Mouse (Mus musculus) midbrain, embryonic 12.5 days (tissue): ENCODE data around the gene Igf2bp2. TPM values are rescaled to one million over a fixed set of nuclear protein-coding genes. Genes with fewer than 3 reads are reported as not detected.

Experiments used
- ATAC-seq: fragments of 200-750 bp; cut with Nextera tagmentation; 2 replicates; pipeline ENCODE4 v1.8.0; 2017; ENCODE audit warnings: low read depth, moderate TSS enrichment, moderate library complexity; ENCODE audit not compliant: low FRiP score
- H3K27ac ChIP-seq: fragments of 300-500 bp; sonication (generic); replicated peaks from 2 replicates; pipeline ENCODE4 v1.5.1; 2016; ENCODE audit warnings: mild to moderate bottlenecking
- H3K27me3 ChIP-seq: fragments of 300-500 bp; sonication (generic); 2 replicates; pipeline ENCODE4 v1.6.1; 2016; ENCODE audit warnings: mild to moderate bottlenecking
- H3K36me3 ChIP-seq: fragments of 300-500 bp; sonication (generic); 2 replicates; pipeline ENCODE4 v1.6.1; 2016
- H3K4me1 ChIP-seq: fragments of 300-500 bp; sonication (generic); 2 replicates; pipeline ENCODE4 v1.6.1; 2016
- H3K4me2 ChIP-seq: fragments of 300-500 bp; sonication (generic); replicated peaks from 2 replicates; pipeline ENCODE4 v1.6.1; 2016; ENCODE audit warnings: mild to moderate bottlenecking, moderate library complexity
- H3K4me3 ChIP-seq: fragments of 300-500 bp; sonication (generic); 2 replicates; pipeline ENCODE4 v1.5.1; 2016; ENCODE audit warnings: mild to moderate bottlenecking
- H3K9ac ChIP-seq: fragments of 300-500 bp; sonication (generic); replicated peaks from 2 replicates; pipeline ENCODE4 v1.6.1; 2016; ENCODE audit warnings: mild to moderate bottlenecking, moderate library complexity
- H3K9me3 ChIP-seq: fragments of 300-500 bp; sonication (generic); 2 replicates; pipeline ENCODE4 v1.6.1; 2016; ENCODE audit warnings: mild to moderate bottlenecking
- WGBS: fragments of 180-500 bp; shearing (Covaris S2); methylation state at CpG from one replicate; pipeline ENCODE4 v1.1.7; 2016; 5-methylcytosine and 5-hydroxymethylcytosine counted together
- polyA plus RNA-seq: library from polyadenylated mRNA; unstranded; fragments of >200 nt; fragmentation: Nextera tagmentation; extraction: Ambion mirVana; gene quantifications from 2 replicates; pipeline ENCODE4 v1.2.1, GENCODE M21; 2016

Igf2bp2 gene
- polyA plus RNA-seq = 72.5 and 77.2 TPM in 2 replicates

DNA sequence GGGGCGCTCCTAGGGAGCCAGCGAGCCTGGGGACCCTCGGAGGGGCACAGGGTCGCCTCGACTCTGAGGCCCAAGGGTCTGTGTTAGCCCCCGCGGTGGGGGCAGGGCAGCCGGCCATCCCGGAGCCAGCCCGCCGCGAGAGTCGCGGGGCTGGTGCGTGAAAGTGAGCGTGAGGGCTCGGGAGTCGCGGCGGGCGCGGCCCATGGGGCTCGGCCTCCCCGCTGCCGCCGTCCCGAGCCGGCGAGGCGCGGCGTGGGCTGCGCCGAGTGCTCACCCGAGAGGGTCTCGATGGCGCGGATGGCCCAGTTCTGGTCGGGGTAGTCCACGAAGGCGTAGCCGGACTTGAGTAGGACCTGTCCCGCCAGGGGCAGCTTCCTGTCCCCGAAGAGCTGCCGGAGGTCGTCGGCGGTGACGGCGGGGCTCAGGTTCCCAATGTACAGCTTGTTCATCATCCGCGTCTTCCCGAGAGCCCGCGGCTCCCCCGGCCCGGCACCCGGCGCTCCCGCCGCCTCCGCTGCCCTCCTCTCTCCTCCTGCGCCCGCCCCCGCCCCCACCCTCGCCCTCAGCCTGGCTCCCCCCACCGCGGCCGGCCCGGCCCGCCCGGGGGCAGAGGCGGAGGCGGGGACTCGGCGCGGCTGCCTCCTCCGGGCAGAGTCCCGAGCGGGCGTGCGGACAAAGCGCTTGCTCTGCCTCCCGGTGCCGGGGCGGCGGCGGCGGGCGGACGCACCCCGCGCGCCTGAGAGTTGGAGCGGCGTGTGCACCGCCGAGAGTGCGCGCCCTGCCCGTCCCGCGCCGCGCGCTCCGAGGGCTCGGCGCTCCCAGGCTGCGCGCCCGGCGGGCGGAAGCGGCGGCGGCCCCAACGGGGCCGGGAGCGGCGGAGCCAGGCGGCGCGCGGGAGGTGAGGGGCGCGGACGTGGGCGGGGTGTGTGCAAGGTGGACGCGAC is at the start of gene Igf2bp2:
Gene Igf2bp2 (minus strand): TSS at position 788 of the 944 bp plus-strand sequence.
- ATAC-seq = peak; percentile 73
- Histone ChIP-seq H3K27me3 (no peaks in the 10 kb centered on the region), H3K4me2 (peak within 1 kb of the TSS; percentile 84), H3K4me3 (peak within 1 kb of the TSS; percentile 84), H3K9me3 (no peaks in the 10 kb centered on the region), H3K4me1 (peaks cover 27% of the 10 kb centered on the region), H3K27ac (peak within 1 kb of the TSS; percentile 92), H3K9ac (peak within 1 kb of the TSS; percentile 96), H3K36me3 (no peaks in the 10 kb centered on the region)
- under 1% methylated on average over 78 of the region's 131 CpGs for WGBS

- ATAC-seq = no peak
- Histone ChIP-seq H3K4me2 (no peak overlapping the region), H3K9ac (no peak overlapping the region), H3K4me3 (no peak overlapping the region), H3K4me1 (no peaks in the 10 kb centered on the region), H3K27me3 (no peaks in the 10 kb centered on the region), H3K36me3 (no peaks in the 10 kb centered on the region), H3K27ac (no peak overlapping the region), H3K9me3 (no peaks in the 10 kb centered on the region)
- 87% methylated on average over 1 of the region's 1 CpGs for WGBS
These were observed 40.4 kb upstream of the Igf2bp2 start for GRCm38 (mm10) chr16:22203501-22203900.

GRCm38 (mm10) chr16:22201858-22202257 is 38.8 kb upstream of the Igf2bp2 start:
- 76% methylated on average over 3 of the region's 3 CpGs for WGBS
- no peak overlapping the region for H3K9ac ChIP-seq
- no peak overlapping the region for H3K4me2 ChIP-seq
- H3K27ac ChIP-seq = no peak overlapping the region
- ATAC-seq = no peak
- H3K4me1 ChIP-seq = no peaks in the 10 kb centered on the region
- H3K9me3 ChIP-seq = no peaks in the 10 kb centered on the region
- no peaks in the 10 kb centered on the region for H3K36me3 ChIP-seq
- H3K27me3 ChIP-seq = no peaks in the 10 kb centered on the region
- no peak overlapping the region for H3K4me3 ChIP-seq

- 48% methylated on average over 1 of the region's 1 CpGs for WGBS
- ATAC-seq = 0 out of 2 replicates have a peak, but pooled peaks have one; percentile 6
- Histone ChIP-seq H3K27me3 (no peaks in the 10 kb centered on the region), H3K4me3 (no peak overlapping the region), H3K36me3 (no peaks in the 10 kb centered on the region), H3K4me2 (no peak overlapping the region), H3K27ac (no peak overlapping the region), H3K9me3 (no peaks in the 10 kb centered on the region), H3K9ac (no peak overlapping the region), H3K4me1 (no peaks in the 10 kb centered on the region)
These were observed 37.4 kb upstream of the Igf2bp2 start for GRCm38 (mm10) chr16:22200476-22200875.

GRCm38 (mm10) chr16:22187366-22187765 is 24.3 kb upstream of the Igf2bp2 start:
- Histone ChIP-seq H3K27me3 (no peaks in the 10 kb centered on the region), H3K9ac (no peak overlapping the region), H3K9me3 (no peaks in the 10 kb centered on the region), H3K27ac (no peak overlapping the region), H3K4me3 (no peak overlapping the region), H3K4me1 (no peaks in the 10 kb centered on the region), H3K4me2 (no peak overlapping the region), H3K36me3 (no peaks in the 10 kb centered on the region)
- no peak for ATAC-seq
- 82% methylated on average over 12 of the region's 12 CpGs for WGBS

DNA sequence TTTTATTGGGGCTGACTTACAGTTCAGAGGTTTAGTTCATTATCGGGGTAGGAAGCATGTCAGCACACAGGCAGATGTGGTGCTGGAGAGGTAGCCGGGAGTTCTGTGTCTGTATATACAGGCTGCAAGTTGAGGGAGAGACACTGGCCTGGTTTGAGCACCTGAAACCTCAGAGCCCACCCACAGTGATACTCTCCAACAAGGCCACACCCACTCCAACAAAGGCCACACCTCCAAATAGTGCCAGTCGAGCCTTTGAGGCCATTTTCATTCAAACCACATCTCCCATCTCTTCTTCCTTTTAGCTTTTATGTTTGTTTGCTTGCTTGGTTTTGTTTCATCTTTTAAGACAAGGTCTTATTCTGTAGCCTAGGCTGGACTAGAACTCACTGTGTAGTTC is 22.3 kb upstream of the Igf2bp2 start:
- Histone ChIP-seq H3K36me3 (no peaks in the 10 kb centered on the region), H3K9ac (no peak overlapping the region), H3K4me1 (no peaks in the 10 kb centered on the region), H3K4me2 (no peak overlapping the region), H3K27ac (no peak overlapping the region), H3K4me3 (no peak overlapping the region), H3K27me3 (no peaks in the 10 kb centered on the region), H3K9me3 (no peaks in the 10 kb centered on the region)
- 89% methylated on average over 3 of the region's 3 CpGs for WGBS
- no peak for ATAC-seq

GRCm38 (mm10) chr16:22184113-22184512 is 21.0 kb upstream of the Igf2bp2 start:
- Histone ChIP-seq H3K27me3 (no peaks in the 10 kb centered on the region), H3K4me2 (no peak overlapping the region), H3K27ac (no peak overlapping the region), H3K9me3 (no peaks in the 10 kb centered on the region), H3K9ac (no peak overlapping the region), H3K36me3 (no peaks in the 10 kb centered on the region), H3K4me1 (no peaks in the 10 kb centered on the region), H3K4me3 (no peak overlapping the region)
- no peak for ATAC-seq
- 97% methylated on average over 5 of the region's 5 CpGs for whole genome bisulfite sequencing

DNA sequence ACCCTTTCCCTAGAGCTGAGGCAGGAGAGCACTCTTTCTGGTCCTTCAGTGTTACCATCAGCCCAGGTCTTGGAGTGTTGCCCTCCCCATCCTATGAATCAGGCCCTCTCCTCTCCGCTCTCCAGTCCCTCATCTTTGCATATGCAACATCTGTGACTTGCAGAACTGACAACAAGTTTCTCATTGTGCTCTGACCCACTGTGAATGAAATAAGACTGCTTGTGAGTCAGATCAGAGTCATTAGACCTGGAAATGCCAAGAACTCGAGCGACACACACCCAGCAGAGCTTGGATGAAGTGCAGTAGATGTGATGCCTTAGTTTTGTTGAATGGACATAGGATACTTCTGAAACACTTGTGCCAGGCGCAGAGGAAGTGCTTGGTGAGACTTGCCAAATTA is 19.2 kb upstream of the Igf2bp2 start:
- no peak for ATAC-seq
- Histone ChIP-seq H3K4me3 (no peak overlapping the region), H3K9me3 (no peaks in the 10 kb centered on the region), H3K4me2 (no peak overlapping the region), H3K4me1 (no peaks in the 10 kb centered on the region), H3K27me3 (no peaks in the 10 kb centered on the region), H3K36me3 (no peaks in the 10 kb centered on the region), H3K9ac (no peak overlapping the region), H3K27ac (no peak overlapping the region)
- WGBS = 89% methylated on average over 4 of the region's 4 CpGs

DNA sequence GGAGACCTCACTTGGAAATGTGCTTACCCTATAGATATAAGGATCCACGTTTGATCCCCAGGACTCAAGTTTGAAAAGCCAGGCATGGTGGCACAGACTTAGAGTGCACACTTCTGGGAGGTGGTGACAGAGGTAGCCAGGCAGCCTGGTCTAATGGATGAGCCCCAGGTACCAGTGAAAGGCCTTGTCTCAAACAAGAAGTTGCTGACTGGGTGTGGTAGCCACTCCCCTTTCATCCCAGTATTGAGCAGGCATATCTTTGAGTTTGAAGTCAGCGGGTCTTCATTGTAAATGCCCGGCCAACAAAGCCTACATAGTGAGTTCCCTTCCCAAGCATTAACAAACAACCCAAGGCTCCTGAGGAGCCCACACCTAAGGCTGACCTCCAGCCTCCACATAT is 15.7 kb upstream of the Igf2bp2 start:
- Histone ChIP-seq H3K9ac (no peak overlapping the region), H3K4me2 (no peak overlapping the region), H3K4me3 (no peak overlapping the region), H3K27ac (no peak overlapping the region), H3K36me3 (no peaks in the 10 kb centered on the region), H3K9me3 (no peaks in the 10 kb centered on the region), H3K4me1 (no peaks in the 10 kb centered on the region), H3K27me3 (no peaks in the 10 kb centered on the region)
- no peak for ATAC-seq
- WGBS = 79% methylated on average over 3 of the region's 3 CpGs

GRCm38 (mm10) chr16:22177999-22178398 is 14.9 kb upstream of the Igf2bp2 start:
- H3K4me1 ChIP-seq = no peaks in the 10 kb centered on the region
- no peak overlapping the region for H3K27ac ChIP-seq
- no peaks in the 10 kb centered on the region for H3K27me3 ChIP-seq
- no peak for ATAC-seq
- no peaks in the 10 kb centered on the region for H3K36me3 ChIP-seq
- H3K9me3 ChIP-seq = no peaks in the 10 kb centered on the region
- no peak overlapping the region for H3K9ac ChIP-seq
- 75% methylated on average over 2 of the region's 2 CpGs for WGBS
- no peak overlapping the region for H3K4me2 ChIP-seq
- H3K4me3 ChIP-seq = no peak overlapping the region

DNA sequence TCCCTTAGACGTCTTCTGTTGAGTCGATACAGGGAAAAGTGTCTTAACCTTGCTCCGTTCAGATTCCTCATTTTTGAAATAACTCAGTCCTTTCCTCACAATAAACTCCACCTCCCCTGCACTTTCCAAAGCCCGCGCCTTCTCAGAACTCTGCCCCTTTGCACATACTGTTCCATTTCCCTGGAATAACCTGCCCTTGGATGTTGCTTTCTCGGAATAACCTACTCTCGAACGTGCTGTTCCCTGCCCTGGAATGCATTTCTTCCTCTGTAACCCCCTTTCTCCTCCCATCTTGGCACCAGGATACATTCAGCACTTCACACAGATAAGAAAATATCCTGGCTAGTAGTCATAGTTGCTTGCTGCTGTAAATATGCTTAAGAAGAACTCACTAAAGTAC is 5.6 kb upstream of the Igf2bp2 start:
- Histone ChIP-seq H3K27ac (no peak overlapping the region), H3K9me3 (no peaks in the 10 kb centered on the region), H3K36me3 (0 out of 2 replicates have a peak, but pooled peaks cover 3% of the 10 kb centered on the region), H3K4me3 (no peak overlapping the region), H3K27me3 (no peaks in the 10 kb centered on the region), H3K9ac (no peak overlapping the region), H3K4me1 (peaks cover 8% of the 10 kb centered on the region), H3K4me2 (no peak overlapping the region)
- WGBS = 93% methylated on average over 8 of the region's 8 CpGs
- no peak for ATAC-seq

DNA sequence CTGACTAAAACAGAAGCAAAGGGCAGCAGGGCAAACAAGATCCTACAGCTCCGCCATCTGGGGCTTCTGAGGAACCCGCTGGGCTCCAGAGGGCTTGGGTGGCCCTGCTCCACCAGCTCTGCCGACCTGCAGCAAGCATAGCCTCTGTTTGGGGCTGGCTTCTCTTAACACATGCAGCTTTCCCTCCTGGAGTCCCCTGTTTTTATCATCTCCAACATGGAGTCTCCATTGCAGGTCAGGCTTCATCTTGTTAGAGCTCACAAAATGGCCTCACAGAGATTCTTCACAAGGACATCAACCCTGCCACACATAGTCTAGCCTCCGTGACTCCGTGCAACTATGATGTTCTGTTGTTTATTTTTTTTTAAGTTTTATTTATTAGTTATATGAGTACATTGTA is 2.5 kb upstream of the Igf2bp2 start:
- H3K4me3 ChIP-seq = no peak overlapping the region
- no peak overlapping the region for H3K27ac ChIP-seq
- no peaks in the 10 kb centered on the region for H3K27me3 ChIP-seq
- no peaks in the 10 kb centered on the region for H3K9me3 ChIP-seq
- 0 out of 2 replicates have a peak, but pooled peaks cover 3% of the 10 kb centered on the region for H3K36me3 ChIP-seq
- no peak overlapping the region for H3K4me2 ChIP-seq
- H3K9ac ChIP-seq = no peak overlapping the region
- no peak for ATAC-seq
- peaks cover 11% of the 10 kb centered on the region for H3K4me1 ChIP-seq
- 85% methylated on average over 5 of the region's 5 CpGs for WGBS
